Mouse (Mus musculus) adrenal gland, postnatal 25 days (tissue): ENCODE data around the gene Camta2. TPM values are rescaled to one million over a fixed set of nuclear protein-coding genes. Genes with fewer than 3 reads are reported as not detected.

Experiments
- DNase-seq: peaks from one replicate; pipeline ENCODE4 v3.0.0; 2021; ENCODE audit warnings: mixed read lengths
- long read RNA-seq: library from polyadenylated mRNA; stranded (forward); transcript quantifications from one replicate; pipeline ENCODE4 v2.0.0, GENCODE M21; 2021
- total RNA-seq: library from RNA; stranded (reverse); gene quantifications from 2 replicates; pipeline ENCODE4 v1.2.3, GENCODE M21; 2021

Camta2 gene
- 50.2 and 51.3 TPM in 2 replicates for total RNA-seq
- long read RNA-seq, partial matches to known transcripts, result 17 of 17 reads
- long read RNA-seq, other reads (novel, unspliced or antisense), result 0 of 17 reads

- peak; percentile 92 for DNase-seq
Measured at GRCm38 (mm10) chr11:70687601-70688199, at the start of gene Camta2. Gene Camta2, minus strand, starts transcription at chr11:70688105.

DNA sequence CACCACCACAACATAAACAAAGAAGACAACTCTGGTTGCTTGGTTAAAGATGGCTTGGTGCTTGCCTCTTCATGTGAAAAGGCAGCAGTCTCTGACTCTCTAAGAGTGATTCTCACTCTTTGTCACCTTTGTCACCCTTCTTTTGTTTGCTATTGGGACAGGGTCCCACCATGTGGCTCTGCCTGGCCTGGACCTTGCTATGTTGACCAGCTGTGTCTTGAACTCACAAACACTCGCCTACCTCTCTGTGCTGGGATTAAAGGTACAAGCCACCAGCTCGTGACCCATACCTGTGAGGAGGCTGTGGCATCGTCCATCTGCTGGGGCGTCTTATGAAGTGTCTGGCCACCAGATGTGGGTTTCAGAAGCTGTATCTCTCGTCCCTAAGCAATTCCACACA lies 45.4 kb upstream of the Camta2 start:
- DNase-seq, result no peak

- DNase-seq, result no peak
Measured at GRCm38 (mm10) chr11:70731178-70731577, 43.3 kb upstream of the Camta2 start.

GRCm38 (mm10) chr11:70730427-70731038 lies 42.6 kb upstream of the Camta2 start:
- DNase-seq, result no peak

- no peak for DNase-seq
Measured at GRCm38 (mm10) chr11:70727385-70727784, 39.5 kb upstream of the Camta2 start.

DNA sequence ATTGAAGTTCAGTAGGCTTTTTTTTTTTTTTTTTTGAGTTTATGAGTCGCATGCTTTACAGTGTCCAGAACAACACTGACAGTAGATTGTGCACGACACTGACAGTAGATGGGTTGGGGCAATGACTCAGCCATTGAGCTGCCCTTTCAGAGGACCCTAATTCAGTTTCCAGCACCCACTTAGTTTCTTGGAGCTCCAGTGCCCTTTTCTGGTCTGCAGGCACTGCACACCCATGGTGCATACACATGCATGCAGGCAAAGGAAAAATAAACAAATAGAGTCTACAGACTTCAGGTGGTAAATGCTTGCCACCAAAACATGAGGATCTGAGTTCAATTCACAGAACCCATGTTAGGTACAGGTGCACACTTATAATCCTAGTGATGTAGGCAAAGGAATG lies 38.7 kb upstream of the Camta2 start:
- DNase-seq, result no peak

DNA sequence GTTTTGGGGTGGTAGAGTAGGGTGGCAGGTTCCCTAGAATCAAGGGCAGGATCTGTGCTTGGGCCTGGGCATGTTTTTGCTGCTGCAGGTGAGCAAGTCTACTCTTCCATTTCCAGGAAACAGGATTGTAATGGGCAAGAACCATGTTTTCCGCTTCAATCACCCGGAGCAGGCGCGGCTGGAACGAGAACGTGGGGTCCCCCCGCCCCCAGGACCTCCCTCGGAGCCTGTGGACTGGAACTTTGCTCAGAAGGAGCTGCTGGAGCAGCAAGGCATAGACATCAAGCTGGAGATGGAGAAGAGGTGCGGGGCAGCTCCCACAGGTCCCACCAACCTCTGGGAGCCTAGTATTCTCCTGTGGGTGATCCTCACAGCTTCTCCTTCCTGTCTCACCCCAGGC lies 36.8 kb upstream of the Camta2 start:
- DNase-seq, result no peak

GRCm38 (mm10) chr11:70721072-70721471 lies 33.2 kb upstream of the Camta2 start:
- DNase-seq, result peak; percentile 31

DNA sequence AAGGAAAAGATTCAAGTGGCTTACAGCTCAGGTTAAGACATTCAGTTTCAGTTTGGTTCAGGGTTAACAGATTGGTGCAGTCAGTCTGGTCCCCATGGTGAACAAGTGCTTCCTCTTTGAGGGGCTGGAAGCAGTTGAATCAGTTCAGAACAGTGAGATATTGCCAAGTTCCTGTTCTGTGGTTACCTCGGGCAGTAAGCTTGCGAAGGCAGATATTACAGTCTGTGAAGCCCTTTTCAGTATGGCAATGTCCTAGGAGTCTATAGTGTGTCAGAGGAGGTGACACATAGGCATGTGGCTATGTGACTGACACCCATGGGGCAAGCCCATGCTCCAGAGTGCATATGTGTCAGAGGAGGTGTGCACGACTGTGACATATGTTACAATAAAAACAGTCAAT lies 32.7 kb upstream of the Camta2 start:
- no peak for DNase-seq

DNA sequence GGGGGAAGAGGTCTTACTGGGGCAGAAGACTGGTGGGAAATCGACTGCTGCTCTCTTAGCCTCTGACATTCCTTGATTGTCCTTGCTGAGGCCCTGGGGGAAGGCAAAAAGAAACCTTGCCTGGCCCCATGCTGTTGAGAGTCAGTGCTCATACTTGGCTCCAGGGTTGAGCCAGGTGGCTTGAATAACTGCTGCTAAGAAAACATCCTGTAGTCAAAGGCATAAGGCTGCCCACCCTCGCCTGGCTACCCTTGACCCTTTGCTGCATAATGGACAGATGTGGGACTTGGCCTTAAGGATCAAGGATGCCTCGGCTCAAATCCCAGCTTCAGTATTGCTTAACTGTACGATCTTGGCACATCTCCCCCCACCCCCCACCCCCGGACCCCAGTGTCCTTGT lies 30.6 kb upstream of the Camta2 start:
- DNase-seq, result peak; percentile 29

DNA sequence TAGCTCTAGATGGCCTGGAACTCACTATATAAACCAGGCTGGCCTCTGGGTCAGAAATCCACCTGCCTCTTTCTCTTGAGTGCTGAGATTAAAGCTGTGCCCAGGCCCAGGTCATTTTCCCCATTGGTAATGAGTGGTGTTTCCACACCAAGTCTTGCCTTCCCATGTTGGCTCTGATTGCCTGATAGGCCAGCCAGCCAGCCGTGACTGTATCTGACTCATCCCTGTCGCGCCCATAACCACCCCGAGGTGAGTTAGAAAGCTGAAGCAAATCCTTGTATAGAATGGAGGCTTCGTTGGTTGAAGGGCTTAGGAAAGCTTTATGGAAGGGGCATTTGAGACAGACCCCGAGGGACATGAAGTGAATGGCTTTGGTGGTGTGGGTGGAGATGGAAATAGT lies 27.9 kb upstream of the Camta2 start:
- peak; percentile 51 for DNase-seq

- DNase-seq, result no peak
Measured at GRCm38 (mm10) chr11:70713222-70713621, 25.3 kb upstream of the Camta2 start.

DNA sequence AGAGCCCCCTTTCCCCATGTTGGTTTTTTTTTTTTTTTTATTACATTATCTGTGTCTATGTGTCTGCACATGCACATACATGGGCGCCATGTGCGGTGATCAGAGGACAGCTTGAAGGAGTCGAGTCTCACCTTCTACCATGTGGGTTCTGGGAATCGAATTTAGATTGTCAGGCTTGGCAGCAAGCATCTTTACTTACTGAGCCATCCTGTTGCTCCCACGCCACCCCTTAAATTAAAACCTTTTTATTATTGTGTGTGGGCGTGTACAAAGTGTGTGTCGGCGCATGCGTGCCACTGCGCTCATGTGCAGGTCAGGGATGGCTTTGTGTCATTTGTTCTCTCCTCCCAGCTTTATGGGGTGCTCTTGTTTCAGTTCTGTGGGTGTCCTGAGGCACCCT lies 23.1 kb upstream of the Camta2 start:
- no peak for DNase-seq

- no peak for DNase-seq
Measured at GRCm38 (mm10) chr11:70706127-70706526, 18.2 kb upstream of the Camta2 start.

DNA sequence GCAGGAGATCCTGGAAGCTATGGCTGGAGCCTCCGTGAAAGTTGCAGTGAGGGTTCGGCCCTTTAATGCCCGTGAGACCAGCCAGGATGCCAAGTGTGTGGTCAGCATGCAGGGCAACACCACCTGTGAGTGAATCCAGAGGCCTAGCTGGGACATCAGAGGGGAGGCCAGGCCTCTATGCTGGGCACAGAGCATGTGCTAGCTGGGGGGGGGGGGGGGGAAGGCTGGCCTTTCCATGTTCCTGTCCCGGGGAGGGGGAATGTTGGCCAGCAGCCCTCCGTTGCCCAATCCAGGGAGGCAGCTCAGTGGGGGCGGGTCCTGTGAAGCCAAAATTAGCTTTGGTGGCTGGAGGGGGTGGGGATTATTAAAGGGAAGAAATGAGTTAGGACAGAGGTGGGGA lies 14.9 kb upstream of the Camta2 start:
- peak; percentile 59 for DNase-seq

- no peak for DNase-seq
Measured at GRCm38 (mm10) chr11:70701984-70702733, 14.3 kb upstream of the Camta2 start.

GRCm38 (mm10) chr11:70701221-70701955 lies 13.5 kb upstream of the Camta2 start:
- DNase-seq, result no peak

GRCm38 (mm10) chr11:70700613-70701012 lies 12.7 kb upstream of the Camta2 start:
- peak; percentile 77 for DNase-seq

DNA sequence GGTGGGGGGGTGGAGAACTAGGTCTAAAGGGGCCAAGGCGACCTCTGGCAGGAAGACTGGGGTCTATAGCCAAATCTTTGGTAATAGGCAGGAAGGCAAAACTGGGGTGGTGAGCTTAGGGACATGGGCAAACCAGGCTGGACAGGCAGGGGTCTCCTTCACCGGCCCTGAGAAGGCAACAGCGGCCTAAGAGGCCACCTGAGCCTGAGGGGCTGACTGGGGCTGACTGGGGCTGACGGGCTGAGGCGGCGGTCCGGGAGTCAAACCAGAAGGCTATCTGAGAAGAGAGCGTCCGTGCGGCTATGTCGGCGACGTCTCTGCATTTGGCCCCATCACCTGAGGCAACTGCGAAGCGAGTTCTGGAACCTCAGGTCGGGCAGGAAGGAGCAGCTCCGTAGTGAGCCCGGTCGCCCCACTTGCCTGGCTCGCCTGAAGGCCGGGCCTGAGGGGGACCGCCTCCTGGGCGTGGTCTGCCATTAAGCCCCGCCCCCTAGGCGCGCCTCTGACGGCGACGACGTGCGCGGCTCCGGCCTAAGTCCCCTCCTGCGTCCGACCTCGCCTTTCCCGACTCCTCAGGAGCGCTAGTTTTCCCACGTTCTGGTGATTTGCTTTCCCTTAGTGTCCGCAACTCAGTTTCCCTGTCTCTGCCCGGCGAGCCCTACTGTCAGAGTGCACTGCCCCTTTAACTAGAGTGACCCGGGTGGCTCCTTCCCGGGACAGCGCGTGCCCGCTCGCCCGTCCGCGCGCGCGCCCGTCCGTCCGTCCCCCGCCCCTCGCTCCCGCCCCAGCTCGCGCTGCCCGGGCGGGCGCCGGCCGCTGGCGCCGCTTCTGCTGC lies 12.0 kb upstream of the Camta2 start, which contains the start of the genes Inca1 and Kif1c:
Gene Inca1, minus strand, starts transcription at position 434 of the 835 bp plus-strand sequence.
Gene Kif1c, plus strand, starts transcription at position 827 of the 835 bp plus-strand sequence.
- DNase-seq, result peak; percentile 96

DNA sequence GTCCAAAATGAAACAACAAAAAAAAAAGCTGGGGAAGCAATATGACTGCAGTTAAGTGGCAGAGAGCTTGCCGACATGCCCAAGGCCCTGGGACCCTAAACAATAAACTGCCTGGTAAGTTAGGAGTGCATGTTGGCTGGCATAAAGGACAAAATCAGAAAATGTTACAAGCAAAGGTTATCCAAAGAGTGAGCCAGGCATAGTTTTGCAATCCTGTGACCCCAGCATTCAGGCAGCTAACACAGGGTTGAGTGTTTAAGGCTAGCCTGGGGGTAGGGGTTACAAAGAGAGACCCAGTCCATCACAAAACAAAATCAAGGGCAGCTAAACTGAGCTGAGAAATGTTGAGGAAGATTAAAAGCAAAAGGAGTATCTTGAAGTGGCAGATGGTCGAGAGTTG lies 11.1 kb upstream of the Camta2 start:
- DNase-seq, result no peak

- DNase-seq, result no peak
Measured at GRCm38 (mm10) chr11:70697376-70697775, 9.5 kb upstream of the Camta2 start.

DNA sequence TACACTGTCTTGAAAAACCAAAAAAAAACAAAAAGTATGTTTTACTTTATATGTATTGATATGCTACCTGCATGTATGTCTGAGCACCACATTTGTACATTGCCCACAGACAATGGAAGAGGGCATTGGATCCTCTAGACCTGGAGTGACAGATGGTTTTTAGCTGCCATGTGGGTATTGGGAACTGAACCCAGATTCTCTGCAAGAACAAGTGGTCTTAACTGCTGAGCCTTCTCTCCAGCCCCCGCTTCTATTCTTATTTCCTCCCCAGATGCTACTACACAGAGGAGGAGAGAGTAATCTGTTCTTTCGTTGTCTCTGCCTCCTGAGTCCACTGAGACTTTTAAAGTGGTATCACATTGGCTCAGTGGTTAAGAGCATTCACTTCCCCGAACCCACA lies 5.6 kb upstream of the Camta2 start:
- no peak for DNase-seq
